Mouse (Mus musculus): ENCODE measurements around the gene Dld. TPM values are rescaled to one million over a fixed set of nuclear protein-coding genes. Genes with fewer than 3 reads are reported as not detected.

Gene Dld
- total RNA-seq, 2 experiments from 2014 or later: 475 to 479 TPM

- DNase-seq: no peak
These were observed 29.7 kb downstream of the Dld start for GRCm38 (mm10) chr12:31321532-31321931.

- DNase-seq: no peak
These were observed 30.4 kb downstream of the Dld start for GRCm38 (mm10) chr12:31320817-31321216.

DNA sequence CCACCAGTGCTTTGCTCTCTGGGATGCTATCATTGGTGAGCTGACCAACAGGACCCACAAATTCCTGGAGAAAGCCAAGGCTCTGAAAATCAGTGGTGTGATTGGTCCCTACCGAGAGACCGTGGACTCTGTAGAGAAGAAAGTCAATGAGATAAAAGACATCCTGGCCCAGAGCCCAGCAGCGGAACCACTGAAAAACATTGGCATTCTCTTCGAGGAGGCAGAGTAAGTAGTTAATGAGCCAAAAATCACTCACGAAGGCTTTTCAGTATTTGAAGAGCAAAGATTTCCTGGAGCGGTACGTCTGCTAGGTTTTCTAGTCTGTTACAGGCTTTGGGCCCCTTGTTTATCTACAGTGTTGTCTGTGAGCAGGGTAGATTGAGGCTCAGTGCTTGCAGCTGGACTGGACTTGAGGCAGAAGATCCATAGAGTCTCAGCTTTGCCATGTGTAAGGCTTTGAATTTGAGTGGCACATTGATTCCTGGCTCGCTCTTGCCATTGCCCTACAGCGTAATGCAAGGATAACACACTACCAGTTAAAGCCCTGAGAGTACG is 32.8 kb downstream of the Dld start:
- DNase-seq: peak; percentile 73

DNA sequence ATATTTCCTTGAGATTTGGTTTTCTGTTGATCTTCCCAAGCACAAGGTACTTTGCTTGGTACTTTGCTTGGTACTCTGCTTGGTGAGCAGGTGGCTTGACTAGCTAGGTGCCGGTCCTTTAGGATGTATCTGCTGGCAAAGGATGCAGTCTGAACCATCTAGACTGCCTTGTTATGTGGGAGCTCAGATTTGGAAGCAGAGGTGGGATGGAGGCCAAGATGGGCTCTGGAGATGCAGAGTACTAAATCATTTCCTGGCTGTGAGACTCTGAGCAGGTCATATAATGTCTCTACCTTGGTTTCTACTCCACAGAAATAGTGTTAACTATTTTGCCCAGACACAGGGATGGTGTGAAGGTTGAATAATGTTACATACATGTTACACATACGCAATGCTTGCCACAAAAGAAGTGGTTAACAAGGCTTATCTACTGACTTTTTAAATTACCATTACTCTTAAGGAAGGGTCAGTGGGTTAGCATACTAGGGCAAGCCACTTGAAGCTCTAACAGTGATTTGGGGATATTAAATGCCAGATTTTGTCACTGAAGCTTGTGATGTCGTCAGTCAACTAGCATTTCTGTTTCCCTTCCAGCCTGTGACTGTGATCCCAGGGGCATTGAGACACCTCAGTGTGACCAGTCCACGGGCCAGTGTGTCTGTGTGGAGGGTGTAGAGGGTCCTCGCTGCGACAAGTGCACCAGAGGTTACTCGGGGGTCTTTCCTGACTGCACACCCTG is 33.4 kb downstream of the Dld start:
- no peak for DNase-seq

GRCm38 (mm10) chr12:31315961-31316360 is 35.3 kb downstream of the Dld start:
- DNase-seq: no peak

GRCm38 (mm10) chr12:31314310-31314709 is 36.9 kb downstream of the Dld start:
- no peak for DNase-seq

DNA sequence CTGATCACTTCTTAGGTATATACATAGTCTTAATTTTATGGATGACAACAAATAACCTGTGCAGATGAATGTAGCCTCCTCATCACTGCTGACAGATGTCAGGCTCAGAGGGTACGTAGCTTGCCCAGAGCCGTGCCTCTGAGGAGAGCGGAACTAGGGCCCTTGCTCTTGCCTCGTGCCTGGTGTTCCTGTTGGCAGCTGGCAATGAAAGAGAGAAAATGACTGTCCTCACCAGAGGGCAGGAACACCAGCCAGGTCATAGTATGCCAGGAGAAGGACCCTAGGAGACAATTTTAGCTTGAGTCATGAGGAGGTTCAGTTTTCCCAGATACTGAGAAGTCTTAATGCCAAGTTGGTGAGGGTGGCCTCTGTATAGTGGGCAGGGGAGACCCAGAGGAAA is 38.1 kb downstream of the Dld start:
- no peak for DNase-seq

DNA sequence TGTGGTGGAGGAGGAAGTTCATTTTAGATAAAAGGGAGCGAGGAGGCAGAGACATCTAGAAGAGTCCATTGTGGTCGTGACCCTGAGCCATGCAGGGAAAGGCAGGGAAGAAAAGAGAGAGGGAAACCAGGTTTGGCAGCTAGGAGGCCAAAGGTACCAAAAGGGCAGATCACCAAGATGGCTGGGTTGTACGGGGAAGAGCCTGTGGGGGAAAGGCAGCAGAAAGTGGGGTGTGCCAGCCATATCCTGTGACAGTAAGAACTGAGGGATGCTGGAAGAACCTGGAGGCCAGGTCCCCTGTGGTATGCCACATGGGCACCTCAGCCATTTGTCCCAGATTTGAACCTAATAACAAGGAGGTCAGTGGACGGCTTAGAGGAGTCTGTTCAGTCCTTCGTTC is 39.0 kb downstream of the Dld start:
- DNase-seq: no peak

- DNase-seq: no peak
These were observed 39.5 kb downstream of the Dld start for GRCm38 (mm10) chr12:31311671-31312265.

DNA sequence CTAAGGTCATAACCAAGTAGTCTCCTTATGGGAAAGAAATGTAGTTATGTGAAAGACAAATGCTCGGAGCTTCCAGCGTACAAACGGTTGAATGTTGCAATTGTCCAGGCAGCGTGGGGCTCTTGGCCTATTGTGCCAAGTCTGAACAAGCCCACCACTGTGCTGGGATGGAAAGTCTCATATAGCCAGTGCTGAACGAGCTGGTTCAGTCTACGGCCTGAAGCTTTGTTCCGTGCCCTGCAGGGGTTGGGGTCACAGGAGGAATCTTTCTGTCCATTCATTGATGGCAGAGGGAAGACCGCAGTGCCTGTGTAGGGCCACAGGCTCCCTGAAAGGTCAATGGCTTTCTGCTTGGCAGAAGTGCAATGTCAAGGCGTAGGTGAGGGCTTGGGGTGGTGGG is 40.6 kb downstream of the Dld start:
- DNase-seq: no peak

DNA sequence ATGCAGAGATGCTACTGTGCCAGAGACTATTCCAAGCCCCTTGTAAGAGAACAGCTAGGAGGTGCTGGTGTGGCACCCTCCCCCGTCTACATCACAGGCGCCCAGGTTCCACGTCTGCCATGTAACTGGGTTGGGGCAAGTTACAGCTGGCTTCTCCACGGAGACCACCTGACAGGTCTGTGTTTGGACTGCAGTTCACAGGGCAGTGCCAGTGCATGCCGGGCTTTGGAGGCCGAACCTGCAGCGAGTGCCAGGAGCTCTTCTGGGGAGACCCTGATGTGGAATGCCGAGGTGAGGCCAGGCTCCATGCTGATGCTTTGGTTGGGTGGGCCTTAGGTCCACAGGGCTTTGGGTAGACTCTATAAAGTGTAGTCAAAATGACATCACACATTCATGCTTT is 43.5 kb downstream of the Dld start:
- no peak for DNase-seq

DNA sequence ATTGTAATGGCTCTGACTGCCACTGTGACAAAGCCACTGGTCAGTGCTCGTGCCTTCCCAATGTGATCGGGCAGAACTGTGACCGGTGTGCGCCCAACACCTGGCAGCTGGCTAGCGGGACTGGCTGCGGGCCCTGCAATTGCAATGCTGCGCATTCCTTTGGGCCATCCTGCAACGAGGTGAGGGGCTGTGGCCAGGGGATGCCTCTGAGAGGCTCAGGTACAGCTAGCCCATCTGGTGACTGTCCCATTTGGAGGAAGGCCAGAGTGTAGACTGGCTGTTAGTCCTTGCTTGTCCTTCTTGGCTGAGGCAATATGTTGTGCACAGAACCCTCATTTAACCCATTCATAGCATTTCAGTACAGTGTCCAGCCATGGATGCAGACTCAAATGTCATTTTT is 44.2 kb downstream of the Dld start:
- peak; percentile 58 for DNase-seq

- peak; percentile 56 for DNase-seq
These were observed 45.1 kb downstream of the Dld start for GRCm38 (mm10) chr12:31306075-31306675.

DNA sequence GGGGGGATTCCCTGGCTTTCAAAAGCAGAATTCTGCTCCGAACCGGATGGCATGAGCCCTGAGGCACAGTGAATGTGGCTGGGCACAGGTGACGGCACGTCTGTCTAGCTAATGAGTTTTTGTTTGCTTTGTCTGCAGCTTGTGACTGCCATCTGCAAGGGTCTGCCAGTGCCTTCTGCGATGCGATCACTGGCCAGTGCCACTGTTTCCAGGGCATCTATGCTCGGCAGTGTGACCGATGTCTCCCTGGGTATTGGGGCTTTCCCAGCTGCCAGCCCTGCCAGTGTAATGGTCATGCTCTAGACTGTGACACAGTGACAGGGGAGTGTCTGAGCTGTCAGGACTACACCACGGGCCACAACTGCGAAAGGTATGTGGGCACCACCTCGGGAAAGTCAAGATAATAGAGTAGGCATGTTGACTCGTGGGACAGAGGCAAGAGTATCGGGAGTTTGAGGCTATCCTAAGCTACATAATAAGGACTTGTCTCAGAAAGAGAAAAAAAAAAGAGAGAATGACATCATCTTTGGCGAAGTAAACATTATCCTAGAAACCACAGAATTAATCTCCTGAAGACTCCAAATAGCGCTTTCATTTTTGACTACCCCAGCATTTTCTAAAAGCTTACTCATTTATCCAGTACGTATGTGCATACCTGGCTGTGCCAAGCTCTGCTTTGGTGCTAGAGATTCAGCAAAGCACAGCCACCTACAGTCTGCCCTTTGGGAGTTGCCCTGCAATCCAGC is 48.3 kb downstream of the Dld start:
- no peak for DNase-seq

DNA sequence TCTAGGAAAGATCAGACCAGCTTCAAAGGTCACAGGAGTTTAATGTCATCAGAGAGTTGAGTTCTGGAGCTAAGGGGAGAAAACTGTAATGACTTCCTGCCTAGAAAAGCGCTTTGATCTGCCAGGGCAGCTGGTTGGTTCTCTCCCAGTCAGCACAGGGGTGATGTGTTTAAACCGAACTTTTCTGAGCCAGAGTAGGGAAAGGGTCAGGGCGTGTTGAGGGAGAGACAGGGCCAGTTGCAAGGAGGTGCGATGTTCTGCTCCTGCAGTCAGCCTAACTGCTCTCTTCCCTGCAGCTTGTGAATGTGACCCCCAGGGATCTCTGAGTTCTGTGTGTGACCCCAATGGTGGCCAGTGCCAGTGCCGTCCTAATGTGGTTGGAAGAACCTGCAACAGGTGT is 49.0 kb downstream of the Dld start:
- peak; percentile 63 for DNase-seq

DNA sequence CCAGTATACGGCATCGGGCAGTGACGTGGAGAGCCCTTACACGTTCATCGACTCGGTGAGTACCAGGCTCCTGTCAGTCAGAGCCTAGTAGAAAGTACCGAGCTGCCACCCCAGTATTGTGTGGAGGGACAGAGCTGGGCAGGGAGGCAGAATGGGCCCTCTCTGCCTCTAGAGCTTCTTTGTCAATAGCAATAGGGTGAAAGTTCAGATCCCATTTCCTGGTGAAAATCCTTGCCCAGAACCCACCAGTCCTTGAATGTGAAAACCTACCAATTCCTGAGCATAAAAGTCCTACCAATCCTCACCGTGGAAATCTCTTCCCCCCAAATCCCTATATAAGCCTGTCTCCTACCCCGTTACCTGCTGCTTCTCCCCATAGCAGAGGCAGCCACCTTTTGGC is 51.0 kb downstream of the Dld start:
- no peak for DNase-seq

GRCm38 (mm10) chr12:31299676-31300197 is 51.5 kb downstream of the Dld start:
- peak; percentile 78 for DNase-seq

DNA sequence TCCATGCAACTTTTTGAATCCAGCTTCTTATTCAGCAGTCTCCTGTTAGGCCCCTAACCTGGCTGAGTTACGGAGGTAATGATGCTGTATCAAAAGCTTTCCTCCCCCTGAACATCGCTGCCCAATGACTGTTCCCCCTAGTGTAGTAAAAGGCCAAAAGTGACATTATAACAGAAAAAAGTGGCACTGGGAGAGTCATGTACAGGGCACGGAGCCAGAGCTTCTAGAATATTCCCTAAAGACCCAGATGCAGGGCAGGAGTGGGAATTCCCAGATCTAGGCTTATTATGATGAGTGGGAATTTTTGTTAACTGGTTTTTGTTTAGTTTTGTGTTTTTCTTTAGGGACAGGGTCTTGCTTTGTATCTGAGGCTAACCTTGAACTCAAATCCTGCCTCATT is 52.1 kb downstream of the Dld start:
- peak; percentile 48 for DNase-seq

DNA sequence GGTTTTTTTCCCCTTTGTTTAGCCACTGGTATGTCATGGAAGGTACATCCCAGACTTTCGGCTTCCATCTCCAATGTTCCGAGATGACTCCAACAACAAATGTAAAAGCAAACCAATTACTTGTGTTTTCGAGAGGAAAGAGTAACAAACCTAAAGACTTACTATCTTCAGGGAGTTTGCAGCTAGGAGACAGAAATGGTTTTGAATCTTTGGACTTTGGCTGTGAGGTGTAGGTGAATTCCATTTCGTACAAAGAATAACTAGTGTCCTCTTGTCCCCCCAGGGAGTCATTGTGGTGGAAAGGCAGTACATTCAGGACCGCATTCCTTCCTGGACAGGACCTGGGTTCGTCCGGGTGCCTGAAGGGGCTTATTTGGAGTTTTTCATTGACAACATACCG is 52.7 kb downstream of the Dld start:
- DNase-seq: no peak

DNA sequence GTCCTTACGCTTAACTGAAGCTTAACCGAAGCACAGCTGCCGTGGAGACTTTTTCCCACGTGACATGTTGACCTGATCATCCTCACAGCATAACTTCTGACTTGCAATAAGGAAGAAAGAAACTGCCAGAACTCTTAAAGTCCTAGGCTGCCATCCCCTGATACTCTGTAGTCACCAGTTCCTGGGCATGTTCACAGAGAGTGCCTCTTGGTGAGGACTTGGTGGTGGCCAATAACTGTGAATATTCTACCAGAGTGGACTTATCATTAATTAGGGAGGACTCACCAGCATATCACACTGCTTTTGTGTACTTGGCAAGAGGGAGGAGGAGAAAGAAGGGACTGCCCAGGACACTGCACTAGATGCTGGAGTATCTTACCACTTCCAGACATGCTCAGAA is 53.1 kb downstream of the Dld start:
- DNase-seq: no peak

DNA sequence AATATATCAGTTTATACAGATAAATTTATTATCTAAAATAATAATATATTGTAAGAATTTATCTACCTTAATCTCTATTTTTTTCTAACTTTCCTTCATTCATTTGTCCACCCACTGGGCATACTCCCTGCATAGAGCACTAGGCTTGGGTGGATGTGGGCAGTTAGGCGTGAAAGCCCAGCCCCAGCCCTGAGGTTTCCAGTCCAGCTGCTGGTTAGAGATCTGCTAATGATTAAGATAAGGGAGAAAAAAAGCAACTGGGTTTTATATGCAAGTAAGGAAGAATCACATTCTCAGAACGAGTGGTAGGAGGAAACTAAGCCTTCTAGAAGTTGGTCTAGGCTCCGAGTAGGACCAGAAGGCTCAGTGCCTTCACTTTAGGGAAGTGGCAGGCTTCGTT is 55.2 kb downstream of the Dld start:
- no peak for DNase-seq

DNA sequence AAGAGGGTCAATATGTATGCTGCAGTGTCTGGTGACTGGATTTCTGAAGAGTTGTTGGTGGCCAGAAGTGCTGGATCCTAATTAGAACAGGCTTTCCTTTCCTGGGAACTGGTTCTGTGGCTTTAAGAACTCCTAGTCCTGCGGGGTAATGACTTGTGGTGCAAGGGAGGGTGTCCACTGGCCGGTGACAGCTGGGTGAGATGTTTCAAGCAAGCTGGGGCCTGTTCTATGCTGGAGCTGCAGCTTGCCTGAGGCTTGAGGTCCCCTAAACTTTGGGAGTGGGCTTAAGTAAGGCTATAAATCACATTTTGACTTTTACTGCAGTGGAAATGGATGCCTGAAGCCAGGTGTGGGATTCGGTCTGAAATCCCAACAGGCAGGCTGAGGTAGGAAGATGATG is 55.7 kb downstream of the Dld start:
- DNase-seq: no peak

- no peak for DNase-seq
These were observed 56.3 kb downstream of the Dld start for GRCm38 (mm10) chr12:31294996-31295395.

All from adrenal gland, postnatal 10 days (tissue).